Mouse (Mus musculus): ENCODE measurements around the gene Cyfip2. TPM values are rescaled to one million over a fixed set of nuclear protein-coding genes. Genes with fewer than 3 reads are reported as not detected.
A peak's percentile ranks its signal among the peaks of the same experiment; 100 is the strongest.

Gene Cyfip2
- polyA plus RNA-seq, 1 experiment from 2014 or later, result 16.2 TPM

DNA sequence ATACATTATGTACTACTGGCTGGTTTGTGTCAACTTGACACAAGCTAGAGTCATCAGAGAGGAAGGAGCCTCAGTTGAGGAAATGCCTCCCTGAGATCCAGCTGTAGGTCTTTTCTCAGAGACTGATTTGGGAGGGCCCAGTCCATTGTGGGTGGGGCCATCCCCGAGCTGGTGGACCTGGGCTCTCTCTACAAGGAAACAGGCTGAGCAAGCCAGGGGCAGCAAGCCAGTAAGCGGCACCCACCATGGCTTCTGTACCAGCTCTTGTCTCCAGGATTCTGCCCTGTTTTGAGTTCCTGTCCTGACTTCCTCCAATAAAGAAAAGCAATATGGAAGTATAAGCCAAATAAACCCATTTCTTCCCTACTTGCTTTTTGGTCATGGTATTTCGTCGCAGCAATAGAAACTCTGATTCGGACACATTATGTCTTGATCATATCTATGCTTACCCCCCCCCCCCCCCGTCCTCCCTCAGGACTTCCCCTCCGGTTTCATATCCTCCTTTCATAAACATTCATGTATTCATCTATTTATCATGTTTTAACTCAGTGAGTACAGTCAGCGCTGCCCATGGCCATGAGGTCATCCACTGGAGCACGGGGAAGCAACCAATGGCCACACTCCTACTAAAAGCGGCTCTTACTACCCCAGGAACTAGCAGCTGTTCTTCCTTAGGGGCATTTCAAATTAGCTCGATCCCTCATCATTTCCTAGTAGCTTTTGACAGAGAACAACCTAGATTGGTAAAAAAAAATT lies 47.5 kb downstream of the Cyfip2 start:
- Histone ChIP-seq H3K27ac (replicated peaks; ENCODE audit: low read depth, low read length) (no peak overlapping the region), H3K4me3 (ENCODE audit: low read depth, low read length) (no peak overlapping the region), H3K27me3 (ENCODE audit: control insufficient read depth, insufficient read depth, low read length) (no peaks in the 10 kb centered on the region), H3K9ac (ENCODE audit: low read length) (no peak overlapping the region), H3K9me3 (ENCODE audit: control insufficient read depth, low read length) (no peaks in the 10 kb centered on the region), H3K4me2 (ENCODE audit: low read depth, severe bottlenecking) (no peak overlapping the region), H3K36me3 (ENCODE audit: control insufficient read depth, insufficient read depth, low read length) (no peaks in the 10 kb centered on the region), H3K4me1 (ENCODE audit: control insufficient read depth, insufficient read depth, low read length) (no peaks in the 10 kb centered on the region)
- DNase-seq (ENCODE audit: low spot score) (no peak), ATAC-seq (ENCODE audit: insufficient number of reproducible peaks, low FRiP score, low TSS enrichment, low read depth) (no peak)
- WGBS, result 89% methylated on average over 11 of the region's 11 CpGs

DNA sequence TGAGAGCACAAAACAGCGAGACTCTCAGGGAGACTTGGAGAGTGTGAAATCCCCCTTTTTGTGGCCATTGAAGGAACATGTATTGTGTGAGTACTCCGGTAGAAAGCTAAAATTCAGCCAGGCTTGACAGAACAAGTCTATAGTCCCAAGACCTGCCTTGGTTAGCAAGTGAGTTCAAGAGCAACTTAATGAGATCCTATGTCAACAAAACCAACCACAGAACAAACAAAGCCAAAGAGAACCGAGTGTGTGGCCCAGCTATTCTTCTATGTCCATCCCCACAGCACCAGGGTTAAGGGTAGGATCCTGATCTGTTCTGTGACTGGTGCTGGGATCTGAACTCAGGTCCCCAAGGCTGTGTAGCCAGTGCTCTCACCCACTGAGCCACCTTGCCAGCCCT lies 48.1 kb downstream of the Cyfip2 start:
- Histone ChIP-seq H3K36me3 (ENCODE audit: control insufficient read depth, insufficient read depth, low read length) (no peaks in the 10 kb centered on the region), H3K27me3 (ENCODE audit: control insufficient read depth, insufficient read depth, low read length) (no peaks in the 10 kb centered on the region), H3K9me3 (ENCODE audit: control insufficient read depth, low read length) (no peaks in the 10 kb centered on the region), H3K27ac (replicated peaks; ENCODE audit: low read depth, low read length) (no peak overlapping the region), H3K4me3 (ENCODE audit: low read depth, low read length) (no peak overlapping the region), H3K4me2 (ENCODE audit: low read depth, severe bottlenecking) (no peak overlapping the region), H3K4me1 (ENCODE audit: control insufficient read depth, insufficient read depth, low read length) (no peaks in the 10 kb centered on the region), H3K9ac (ENCODE audit: low read length) (no peak overlapping the region)
- 90% methylated on average over 3 of the region's 3 CpGs for WGBS
- ATAC-seq (ENCODE audit: insufficient number of reproducible peaks, low FRiP score, low TSS enrichment, low read depth) (no peak), DNase-seq (ENCODE audit: low spot score) (no peak)

DNA sequence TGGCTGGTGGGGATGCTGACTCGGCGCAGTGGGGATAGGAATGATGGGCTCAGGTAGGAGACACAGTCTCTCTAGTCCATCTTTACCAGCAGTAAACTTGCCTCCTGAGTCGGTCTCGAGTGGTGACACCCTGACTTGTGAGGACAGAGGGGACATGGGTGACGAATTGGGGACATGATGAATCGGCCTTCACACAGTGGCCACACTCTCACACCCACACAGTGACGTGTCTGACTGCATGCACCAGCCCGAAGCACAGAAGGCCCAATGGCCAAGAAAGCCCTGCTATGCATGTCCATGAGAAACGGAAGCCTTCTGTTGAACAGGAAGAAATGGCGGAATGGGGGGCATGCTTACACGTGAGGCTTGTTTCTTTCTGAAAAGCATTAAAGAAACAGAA lies 49.4 kb downstream of the Cyfip2 start:
- H3K27ac ChIP-seq (replicated peaks; ENCODE audit: low read depth, low read length), result no peak overlapping the region
- no peak overlapping the region for H3K4me3 ChIP-seq (ENCODE audit: low read depth, low read length)
- WGBS, result 89% methylated on average over 11 of the region's 11 CpGs
- DNase-seq (ENCODE audit: low spot score), result no peak
- H3K4me2 ChIP-seq (ENCODE audit: low read depth, severe bottlenecking), result no peak overlapping the region
- no peak overlapping the region for H3K9ac ChIP-seq (ENCODE audit: low read length)
- no peaks in the 10 kb centered on the region for H3K9me3 ChIP-seq (ENCODE audit: control insufficient read depth, low read length)
- no peaks in the 10 kb centered on the region for H3K36me3 ChIP-seq (ENCODE audit: control insufficient read depth, insufficient read depth, low read length)
- no peak for ATAC-seq (ENCODE audit: insufficient number of reproducible peaks, low FRiP score, low TSS enrichment, low read depth)
- H3K27me3 ChIP-seq (ENCODE audit: control insufficient read depth, insufficient read depth, low read length), result no peaks in the 10 kb centered on the region
- H3K4me1 ChIP-seq (ENCODE audit: control insufficient read depth, insufficient read depth, low read length), result no peaks in the 10 kb centered on the region

DNA sequence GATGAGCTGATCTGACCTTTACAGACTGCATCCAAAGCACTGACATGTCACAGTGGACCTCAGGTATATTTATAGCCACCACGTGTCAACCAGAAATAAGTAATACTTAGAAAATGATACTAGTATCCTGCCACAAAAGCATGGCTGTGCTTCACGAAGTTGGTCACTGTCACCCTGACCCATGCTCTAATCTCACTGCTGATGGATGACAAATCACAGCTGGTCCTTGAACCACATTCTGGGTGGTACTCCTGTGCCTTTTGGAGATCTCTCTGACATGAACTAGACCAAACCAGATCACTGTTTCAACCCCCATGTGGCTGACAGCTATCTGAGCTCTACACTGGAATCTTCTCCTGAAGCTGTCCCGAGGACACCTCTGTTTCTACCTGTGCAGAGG lies 49.8 kb downstream of the Cyfip2 start:
- WGBS, result 81% methylated on average over 3 of the region's 3 CpGs
- Histone ChIP-seq H3K9ac (ENCODE audit: low read length) (no peak overlapping the region), H3K4me2 (ENCODE audit: low read depth, severe bottlenecking) (no peak overlapping the region), H3K9me3 (ENCODE audit: control insufficient read depth, low read length) (no peaks in the 10 kb centered on the region), H3K4me1 (ENCODE audit: control insufficient read depth, insufficient read depth, low read length) (no peaks in the 10 kb centered on the region), H3K27ac (replicated peaks; ENCODE audit: low read depth, low read length) (no peak overlapping the region), H3K36me3 (ENCODE audit: control insufficient read depth, insufficient read depth, low read length) (no peaks in the 10 kb centered on the region), H3K4me3 (ENCODE audit: low read depth, low read length) (no peak overlapping the region), H3K27me3 (ENCODE audit: control insufficient read depth, insufficient read depth, low read length) (no peaks in the 10 kb centered on the region)
- ATAC-seq (ENCODE audit: insufficient number of reproducible peaks, low FRiP score, low TSS enrichment, low read depth) (no peak), DNase-seq (ENCODE audit: low spot score) (no peak)

DNA sequence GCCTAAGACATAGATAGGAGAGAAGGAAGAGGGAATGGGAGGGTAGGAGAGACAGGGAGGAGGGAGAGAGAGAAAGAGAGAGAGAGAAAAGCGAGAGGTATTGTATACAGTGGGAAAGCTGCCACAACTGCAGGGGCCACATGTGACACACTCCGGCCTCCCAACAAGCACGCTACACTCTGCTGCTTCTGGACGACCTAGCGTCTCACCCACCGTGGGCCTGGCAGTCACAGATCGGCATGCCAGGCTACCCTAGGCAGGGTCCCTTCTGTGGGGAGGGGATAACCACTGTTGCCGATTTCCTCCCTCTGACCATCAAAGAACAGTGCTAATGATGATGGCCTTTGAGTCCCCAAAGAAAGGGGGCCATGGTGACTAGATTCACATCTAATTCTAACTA lies 53.9 kb downstream of the Cyfip2 start:
- DNase-seq (ENCODE audit: low spot score), result no peak
- Histone ChIP-seq H3K9ac (ENCODE audit: low read length) (no peak overlapping the region), H3K9me3 (ENCODE audit: control insufficient read depth, low read length) (no peaks in the 10 kb centered on the region), H3K36me3 (ENCODE audit: control insufficient read depth, insufficient read depth, low read length) (no peaks in the 10 kb centered on the region), H3K4me2 (ENCODE audit: low read depth, severe bottlenecking) (no peak overlapping the region), H3K27ac (replicated peaks; ENCODE audit: low read depth, low read length) (no peak overlapping the region), H3K27me3 (ENCODE audit: control insufficient read depth, insufficient read depth, low read length) (no peaks in the 10 kb centered on the region), H3K4me1 (ENCODE audit: control insufficient read depth, insufficient read depth, low read length) (no peaks in the 10 kb centered on the region), H3K4me3 (ENCODE audit: low read depth, low read length) (no peak overlapping the region)
- 92% methylated on average over 8 of the region's 8 CpGs for WGBS
- ATAC-seq (ENCODE audit: insufficient number of reproducible peaks, low FRiP score, low TSS enrichment, low read depth), result no peak

DNA sequence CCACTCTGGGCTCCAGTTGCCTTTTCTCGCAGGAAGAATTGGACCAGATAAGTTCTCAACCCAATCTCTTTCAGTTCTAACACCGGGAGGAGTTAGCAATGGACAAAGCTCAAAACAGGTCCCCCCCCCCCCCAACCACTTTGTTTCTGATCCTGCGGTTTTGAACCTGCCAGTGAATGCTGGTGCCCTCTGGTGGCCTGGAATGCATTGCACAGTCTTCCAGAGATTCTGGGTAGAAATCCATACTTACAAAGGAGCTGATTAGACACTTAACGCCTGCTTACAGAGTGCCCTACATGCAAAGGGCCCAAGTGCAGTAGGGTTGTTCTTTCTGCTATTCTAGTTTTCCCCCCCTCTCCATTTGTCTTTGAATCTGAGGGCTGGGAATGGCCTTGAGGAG lies 54.5 kb downstream of the Cyfip2 start:
- no peak overlapping the region for H3K27ac ChIP-seq (replicated peaks; ENCODE audit: low read depth, low read length)
- no peaks in the 10 kb centered on the region for H3K4me1 ChIP-seq (ENCODE audit: control insufficient read depth, insufficient read depth, low read length)
- no peaks in the 10 kb centered on the region for H3K27me3 ChIP-seq (ENCODE audit: control insufficient read depth, insufficient read depth, low read length)
- WGBS, result 80% methylated on average over 4 of the region's 4 CpGs
- DNase-seq (ENCODE audit: low spot score) (peak; percentile 45), ATAC-seq (ENCODE audit: insufficient number of reproducible peaks, low FRiP score, low TSS enrichment, low read depth) (no peak)
- H3K4me2 ChIP-seq (ENCODE audit: low read depth, severe bottlenecking), result no peak overlapping the region
- H3K9ac ChIP-seq (ENCODE audit: low read length), result no peak overlapping the region
- no peaks in the 10 kb centered on the region for H3K9me3 ChIP-seq (ENCODE audit: control insufficient read depth, low read length)
- no peaks in the 10 kb centered on the region for H3K36me3 ChIP-seq (ENCODE audit: control insufficient read depth, insufficient read depth, low read length)
- no peak overlapping the region for H3K4me3 ChIP-seq (ENCODE audit: low read depth, low read length)

DNA sequence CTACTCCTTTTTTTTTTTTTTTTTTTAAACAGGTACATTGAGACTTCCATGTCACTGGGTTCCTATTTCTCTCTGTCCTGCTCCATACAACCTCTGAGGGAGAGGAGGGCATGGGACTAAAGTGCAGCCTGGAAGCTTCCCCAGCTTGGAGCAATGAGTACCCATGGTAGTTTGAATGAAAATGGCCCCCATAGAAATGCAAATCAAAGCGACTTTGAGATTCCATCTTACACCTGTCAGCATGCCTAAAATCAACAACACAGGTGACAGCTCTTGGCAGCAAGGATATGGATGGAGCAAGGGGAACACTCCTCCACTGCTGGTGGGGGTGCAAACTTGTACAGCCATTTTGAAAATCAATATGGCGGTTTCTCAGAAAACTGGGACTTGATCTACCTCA lies 57.4 kb downstream of the Cyfip2 start:
- H3K4me3 ChIP-seq (ENCODE audit: low read depth, low read length), result no peak overlapping the region
- no peak overlapping the region for H3K4me2 ChIP-seq (ENCODE audit: low read depth, severe bottlenecking)
- no peaks in the 10 kb centered on the region for H3K4me1 ChIP-seq (ENCODE audit: control insufficient read depth, insufficient read depth, low read length)
- no peaks in the 10 kb centered on the region for H3K27me3 ChIP-seq (ENCODE audit: control insufficient read depth, insufficient read depth, low read length)
- no peak overlapping the region for H3K27ac ChIP-seq (replicated peaks; ENCODE audit: low read depth, low read length)
- DNase-seq (ENCODE audit: low spot score) (no peak), ATAC-seq (ENCODE audit: insufficient number of reproducible peaks, low FRiP score, low TSS enrichment, low read depth) (no peak)
- no peaks in the 10 kb centered on the region for H3K36me3 ChIP-seq (ENCODE audit: control insufficient read depth, insufficient read depth, low read length)
- no peak overlapping the region for H3K9ac ChIP-seq (ENCODE audit: low read length)
- no peaks in the 10 kb centered on the region for H3K9me3 ChIP-seq (ENCODE audit: control insufficient read depth, low read length)
- WGBS, result 85% methylated on average over 2 of the region's 2 CpGs

DNA sequence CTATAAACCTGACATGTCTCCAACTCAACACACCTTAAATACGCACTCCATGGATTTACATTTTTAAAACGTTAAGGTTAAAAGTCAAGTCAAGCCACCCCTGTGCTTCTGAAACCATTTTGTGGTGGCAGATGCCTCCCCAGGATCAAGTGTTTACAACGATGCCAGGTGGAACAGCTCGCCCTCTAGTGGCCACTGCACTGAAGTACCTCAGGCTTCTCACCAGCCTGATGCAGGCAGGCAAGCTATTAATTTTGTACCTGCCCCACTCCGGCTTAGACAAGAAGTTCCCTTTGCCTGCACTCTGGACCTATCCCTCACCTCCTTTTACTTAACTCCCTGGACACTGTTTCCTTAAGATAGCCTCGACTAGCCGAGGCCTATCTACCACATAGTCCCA lies 60.7 kb downstream of the Cyfip2 start:
- DNase-seq (ENCODE audit: low spot score) (peak; percentile 78), ATAC-seq (ENCODE audit: insufficient number of reproducible peaks, low FRiP score, low TSS enrichment, low read depth) (no peak)
- no peaks in the 10 kb centered on the region for H3K4me1 ChIP-seq (ENCODE audit: control insufficient read depth, insufficient read depth, low read length)
- H3K27me3 ChIP-seq (ENCODE audit: control insufficient read depth, insufficient read depth, low read length), result no peaks in the 10 kb centered on the region
- no peak overlapping the region for H3K9ac ChIP-seq (ENCODE audit: low read length)
- H3K4me2 ChIP-seq (ENCODE audit: low read depth, severe bottlenecking), result no peak overlapping the region
- 34% methylated on average over 7 of the region's 7 CpGs for WGBS
- no peaks in the 10 kb centered on the region for H3K9me3 ChIP-seq (ENCODE audit: control insufficient read depth, low read length)
- H3K36me3 ChIP-seq (ENCODE audit: control insufficient read depth, insufficient read depth, low read length), result no peaks in the 10 kb centered on the region
- no peak overlapping the region for H3K27ac ChIP-seq (replicated peaks; ENCODE audit: low read depth, low read length)
- no peak overlapping the region for H3K4me3 ChIP-seq (ENCODE audit: low read depth, low read length)

DNA sequence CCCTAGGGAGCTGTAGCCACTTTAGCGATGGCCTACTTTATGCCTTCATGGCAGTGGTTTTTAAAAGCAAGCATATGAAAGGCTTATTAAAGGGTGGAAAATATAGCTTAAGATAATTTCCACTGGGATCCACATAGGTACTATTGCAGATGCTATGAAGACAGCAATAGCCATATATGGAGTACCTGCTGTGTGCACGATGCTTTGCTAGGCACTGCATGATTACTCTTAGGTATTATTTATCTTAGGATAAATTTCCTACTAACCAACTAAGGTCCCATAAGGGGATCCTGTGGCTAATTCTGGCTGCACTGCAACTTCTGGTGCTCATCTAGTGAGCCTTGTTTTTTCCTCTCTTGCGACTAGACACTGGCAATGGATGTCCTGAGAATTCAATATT lies 64.3 kb downstream of the Cyfip2 start:
- Histone ChIP-seq H3K9ac (ENCODE audit: low read length) (no peak overlapping the region), H3K4me1 (ENCODE audit: control insufficient read depth, insufficient read depth, low read length) (no peaks in the 10 kb centered on the region), H3K36me3 (ENCODE audit: control insufficient read depth, insufficient read depth, low read length) (no peaks in the 10 kb centered on the region), H3K27me3 (ENCODE audit: control insufficient read depth, insufficient read depth, low read length) (no peaks in the 10 kb centered on the region), H3K27ac (replicated peaks; ENCODE audit: low read depth, low read length) (no peak overlapping the region), H3K4me2 (ENCODE audit: low read depth, severe bottlenecking) (no peak overlapping the region), H3K9me3 (ENCODE audit: control insufficient read depth, low read length) (no peaks in the 10 kb centered on the region), H3K4me3 (ENCODE audit: low read depth, low read length) (no peak overlapping the region)
- 93% methylated on average over 3 of the region's 3 CpGs for WGBS
- ATAC-seq (ENCODE audit: insufficient number of reproducible peaks, low FRiP score, low TSS enrichment, low read depth) (no peak), DNase-seq (ENCODE audit: low spot score) (no peak)

All from limb, embryonic 11.5 days (tissue).